Mouse (Mus musculus): ENCODE data around the gene Cdk15.

DNA sequence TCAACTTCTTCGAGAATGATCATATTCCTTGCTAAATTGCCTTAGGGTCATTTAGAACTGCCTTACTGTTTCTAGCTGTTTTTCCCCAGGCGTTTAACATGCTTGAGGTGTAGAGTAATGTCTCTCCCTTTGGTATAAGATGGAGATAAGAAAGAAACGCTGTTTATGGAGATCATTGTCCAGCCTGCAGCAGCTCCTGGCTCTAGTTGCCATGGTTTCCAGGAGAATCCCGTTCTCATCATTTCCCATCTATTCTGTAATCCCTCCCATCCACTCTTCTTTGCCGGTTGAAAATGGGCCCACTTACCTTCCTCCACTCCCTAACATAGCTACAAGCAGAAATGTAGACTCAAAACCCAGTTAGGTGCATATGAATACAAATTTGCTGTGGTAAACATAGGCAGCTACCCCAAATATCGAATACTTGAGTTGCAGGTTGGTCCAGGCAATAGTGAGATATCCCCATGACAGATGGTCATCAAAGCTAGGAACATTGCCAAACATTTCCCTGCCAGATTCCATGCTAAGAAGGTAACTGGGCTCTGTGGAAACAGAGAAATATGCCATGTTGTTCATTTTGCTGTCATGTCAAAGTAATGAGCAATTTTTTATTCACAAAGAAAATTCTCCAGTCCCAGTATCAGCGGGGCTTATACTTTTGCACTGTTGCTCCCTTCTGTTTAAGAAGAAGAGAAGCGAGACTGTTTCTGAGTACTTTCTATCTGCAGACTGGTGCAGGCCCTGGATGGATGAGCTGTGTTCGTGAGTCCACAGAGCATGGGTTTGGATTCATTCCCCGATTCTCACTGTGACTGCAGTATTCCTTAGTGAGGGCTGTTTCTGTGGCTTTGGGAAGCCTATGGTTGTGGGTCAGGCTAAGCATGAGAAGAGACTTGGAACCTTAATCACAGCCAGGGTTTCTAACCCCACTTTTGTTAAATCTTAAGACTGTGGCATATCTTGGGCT lies 55.8 kb downstream of the Cdk15 start:
- no peak for TF ChIP-seq CTCF (IDR thresholded peaks at IDR 0.05; ENCODE audit: low read depth)
- TF ChIP-seq EP300 (IDR thresholded peaks at IDR 0.05; ENCODE audit: low read depth), result no peak

Data from liver, postnatal 0 days (tissue).